Mouse (Mus musculus) heart, adult 2 months (tissue): Measurements from ENCODE around the gene Sept4.
A peak's percentile ranks its signal among the peaks of the same experiment; 100 is the strongest.

Experiments
- CTCF ChIP-seq: fragments of 200-600 bp; IDR thresholded peaks from 2 replicates; pipeline ENCODE4 v1.8.1; 2022; ENCODE audit warnings: antibody characterized with exemption, mild to moderate bottlenecking, moderate library complexity
- EP300 ChIP-seq: fragments of 200-500 bp; IDR thresholded peaks from 2 replicates; pipeline ENCODE4 v1.6.1; 2011; ENCODE audit warnings: low read depth, low read length, control low read depth; ENCODE audit not compliant: insufficient read depth
- POLR2A ChIP-seq: fragments of 200-500 bp; IDR thresholded peaks from 2 replicates; pipeline ENCODE4 v1.6.1; 2011; ENCODE audit warnings: mild to moderate bottlenecking, low read depth, low read length, control low read depth; ENCODE audit not compliant: insufficient read depth

DNA sequence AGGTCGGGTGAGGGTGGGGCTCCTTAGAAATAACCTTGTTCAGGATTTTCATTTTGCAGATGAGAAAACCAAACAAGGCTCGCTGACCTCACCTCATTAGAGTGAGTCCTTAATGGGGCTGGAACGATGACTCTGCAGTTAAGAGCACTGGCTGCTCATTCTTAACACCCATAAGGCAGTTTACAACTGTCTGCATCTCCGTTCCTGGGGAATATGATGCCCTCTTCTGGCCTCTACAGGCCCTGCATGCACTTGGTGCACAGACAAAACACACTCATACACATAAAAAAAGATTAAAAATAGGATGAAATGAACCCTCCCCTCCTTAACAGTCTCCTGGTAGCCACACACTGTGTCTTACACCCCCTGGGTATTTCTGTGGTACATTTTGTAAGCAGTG lies 40.7 kb upstream of the Sept4 start:
- no peak for TF ChIP-seq POLR2A
- peak; percentile 46 for TF ChIP-seq CTCF
- no peak for TF ChIP-seq EP300
